Mouse (Mus musculus): ENCODE measurements at regions not wholly inside any gene's neighbourhood (a gene's known extent, or its start where the extent isn't known, plus 50 kb on each side); places are given as distances from the start of the nearest gene placed in this dataset.

GRCm38 (mm10) chr17:45819143-45819542, 85.5 kb upstream of the 1600014C23Rik start:
- DNase-seq: no peak

- no peak for DNase-seq
Observed at GRCm38 (mm10) chr17:45816566-45816965, 82.9 kb upstream of the 1600014C23Rik start.

GRCm38 (mm10) chr17:45815833-45816232, 82.2 kb upstream of the 1600014C23Rik start:
- no peak for DNase-seq

DNA sequence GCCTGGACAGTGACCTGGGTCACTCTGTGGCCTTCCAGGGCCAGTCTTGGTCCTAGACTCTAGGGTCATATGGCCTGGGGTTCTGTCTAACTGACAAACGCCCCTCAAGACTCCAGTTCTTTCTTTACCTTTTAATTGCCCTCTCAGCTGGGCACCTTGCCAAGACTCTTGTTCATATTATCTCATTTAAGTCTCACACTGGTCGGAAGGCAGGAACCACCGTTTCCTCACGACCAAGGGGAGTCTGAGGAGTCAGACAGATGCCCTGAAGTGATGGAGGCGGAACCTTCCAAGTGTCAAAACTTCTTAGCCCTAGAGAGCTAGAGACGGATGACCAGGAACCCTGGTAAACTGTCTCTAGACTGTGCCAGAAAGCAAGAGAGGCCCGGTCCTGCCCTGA, 81.7 kb upstream of the 1600014C23Rik start:
- no peak for DNase-seq

- DNase-seq: no peak
Observed at GRCm38 (mm10) chr17:45814586-45814985, 80.9 kb upstream of the 1600014C23Rik start.

GRCm38 (mm10) chr17:45813956-45814355, 80.3 kb upstream of the 1600014C23Rik start:
- DNase-seq: no peak

GRCm38 (mm10) chr17:45812289-45812955, 78.8 kb upstream of the 1600014C23Rik start:
- DNase-seq: no peak

GRCm38 (mm10) chr17:45811632-45812221, 78.1 kb upstream of the 1600014C23Rik start:
- no peak for DNase-seq

- no peak for DNase-seq
Observed at GRCm38 (mm10) chr17:45809728-45810127, 76.1 kb upstream of the 1600014C23Rik start.

- DNase-seq: no peak
Observed at GRCm38 (mm10) chr17:45808374-45808773, 74.7 kb upstream of the 1600014C23Rik start.

GRCm38 (mm10) chr17:45807452-45807851, 73.8 kb upstream of the 1600014C23Rik start:
- peak; percentile 26 for DNase-seq

DNA sequence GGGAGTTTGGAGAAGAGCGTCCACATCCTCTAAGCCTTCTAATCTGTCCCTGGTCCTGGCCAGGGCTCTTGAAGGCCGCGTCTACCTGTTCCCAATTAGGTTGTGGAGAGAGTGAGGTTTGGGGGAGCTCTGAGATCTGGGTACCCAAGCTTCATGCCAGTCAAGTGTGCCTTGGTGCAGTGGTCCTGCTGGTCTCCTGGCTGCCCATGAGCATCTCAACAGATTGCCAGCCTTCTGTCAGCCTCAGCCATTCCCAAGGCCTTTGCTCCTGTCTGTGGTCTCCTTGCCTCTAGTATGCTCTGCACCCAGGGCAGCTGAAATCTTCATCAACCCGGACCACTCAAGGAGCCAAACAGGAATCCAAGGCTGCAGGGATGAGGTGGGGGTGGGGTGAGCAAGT, 73.2 kb upstream of the 1600014C23Rik start:
- no peak for DNase-seq

GRCm38 (mm10) chr17:45806430-45806829, 72.8 kb upstream of the 1600014C23Rik start:
- no peak for DNase-seq

DNA sequence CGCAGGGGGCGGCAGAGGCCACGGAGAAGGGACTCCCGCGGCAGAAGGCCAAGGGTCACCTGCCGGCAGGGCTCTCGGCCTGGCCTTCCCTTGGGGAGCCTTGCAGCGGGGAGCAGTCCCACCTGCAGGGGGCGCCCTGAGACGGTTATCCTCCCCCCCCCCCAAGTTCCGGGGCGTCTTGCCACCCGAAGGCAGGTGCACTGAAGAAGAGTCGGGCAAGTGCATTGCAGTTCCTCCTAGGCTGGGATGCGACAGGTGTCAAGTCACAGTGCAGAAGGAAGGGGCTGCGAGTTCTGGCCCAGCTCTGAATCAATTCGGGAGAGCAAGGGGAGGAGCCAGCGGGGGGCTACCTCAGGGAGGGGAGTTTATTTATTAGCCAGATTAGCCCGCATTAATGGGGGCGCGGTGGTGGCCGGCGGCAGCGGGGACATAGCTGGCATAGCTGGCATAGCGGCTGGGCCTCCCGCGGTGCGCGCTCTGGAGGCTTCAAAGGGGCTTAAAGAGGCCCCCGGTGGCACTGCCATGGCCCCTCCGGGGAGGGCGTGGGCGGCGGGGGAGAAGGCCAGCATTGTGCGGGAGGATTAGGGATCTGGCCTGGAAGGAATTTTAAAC, 71.9 kb upstream of the 1600014C23Rik start:
- DNase-seq: no peak

- no peak for DNase-seq
Observed at GRCm38 (mm10) chr17:45803331-45803730, 69.7 kb upstream of the 1600014C23Rik start.

- DNase-seq: no peak
Observed at GRCm38 (mm10) chr17:45802439-45802838, 68.8 kb upstream of the 1600014C23Rik start.

GRCm38 (mm10) chr17:45799725-45800124, 66.1 kb upstream of the 1600014C23Rik start:
- no peak for DNase-seq

DNA sequence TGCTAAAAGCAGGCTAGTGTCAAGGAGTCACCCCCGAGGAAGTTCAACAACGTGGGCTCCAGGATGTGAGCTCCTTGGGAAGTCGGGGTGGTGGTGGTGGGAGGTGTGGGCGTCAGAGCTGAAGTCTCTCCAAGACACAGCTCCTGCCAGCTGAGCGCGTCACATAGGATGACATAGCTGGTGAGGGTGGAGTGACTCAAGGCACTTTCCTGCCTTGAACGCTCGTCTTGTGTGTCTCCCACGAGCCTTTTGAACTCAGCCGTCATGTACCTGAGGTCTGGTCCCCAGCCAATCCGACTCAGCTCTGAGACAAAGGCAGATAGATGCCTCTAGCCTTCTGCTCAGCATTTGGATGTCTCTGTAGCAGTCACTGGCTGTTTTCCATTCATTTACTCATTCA, 65.4 kb upstream of the 1600014C23Rik start:
- peak; percentile 40 for DNase-seq

GRCm38 (mm10) chr17:45798456-45798855, 64.8 kb upstream of the 1600014C23Rik start:
- DNase-seq: no peak

- no peak for DNase-seq
Observed at GRCm38 (mm10) chr17:45797121-45797520, 63.5 kb upstream of the 1600014C23Rik start.

GRCm38 (mm10) chr17:45794926-45795325, 61.3 kb upstream of the 1600014C23Rik start:
- no peak for DNase-seq

DNA sequence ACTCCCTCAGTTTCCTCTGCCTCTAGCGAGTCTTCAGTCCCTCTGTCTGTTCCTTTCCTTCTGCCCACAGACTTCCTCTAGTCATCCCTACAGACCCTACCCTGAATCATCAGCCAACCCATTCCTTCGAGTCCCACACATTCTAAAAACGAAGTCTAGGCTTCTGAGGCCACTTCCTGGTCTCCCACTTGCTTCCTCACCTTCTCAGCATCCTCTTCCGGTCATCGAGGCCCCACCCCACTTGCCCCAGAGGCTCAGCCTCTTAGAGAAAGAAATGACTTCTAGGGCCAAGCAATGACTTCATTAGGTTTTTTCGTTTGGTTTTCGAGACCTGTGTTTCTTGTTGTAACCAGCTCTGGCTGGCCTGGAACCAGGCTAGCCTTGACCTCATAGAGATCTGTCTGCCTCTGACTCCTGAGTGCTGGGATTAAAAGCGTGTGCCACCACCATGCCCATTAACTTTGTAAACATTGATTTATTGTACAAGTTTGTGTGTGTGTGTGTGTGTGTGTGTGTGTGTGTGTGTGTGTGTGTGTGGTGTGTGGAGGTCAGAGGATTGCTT, 57.4 kb upstream of the 1600014C23Rik start:
- no peak for DNase-seq

DNA sequence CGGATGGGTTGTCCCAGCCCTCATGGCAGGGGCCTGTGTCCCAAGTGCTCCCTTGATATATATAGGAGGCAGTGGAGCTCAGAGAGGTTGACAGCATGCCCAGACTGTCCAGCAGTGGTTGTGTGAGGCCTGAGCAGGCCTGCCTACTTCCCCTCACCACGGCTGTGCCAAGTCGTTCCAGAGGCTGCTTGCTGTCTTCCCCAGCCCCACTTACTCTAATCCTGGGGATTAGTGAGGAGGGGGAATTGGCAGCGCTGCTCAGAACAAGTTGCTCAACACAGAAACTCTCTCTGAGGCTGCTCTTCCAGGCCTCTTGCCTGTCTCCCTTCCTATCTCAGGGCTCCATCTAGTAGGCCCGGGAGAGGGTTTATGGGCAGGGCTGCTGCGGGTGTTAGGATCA, 56.1 kb upstream of the 1600014C23Rik start:
- no peak for DNase-seq

DNA sequence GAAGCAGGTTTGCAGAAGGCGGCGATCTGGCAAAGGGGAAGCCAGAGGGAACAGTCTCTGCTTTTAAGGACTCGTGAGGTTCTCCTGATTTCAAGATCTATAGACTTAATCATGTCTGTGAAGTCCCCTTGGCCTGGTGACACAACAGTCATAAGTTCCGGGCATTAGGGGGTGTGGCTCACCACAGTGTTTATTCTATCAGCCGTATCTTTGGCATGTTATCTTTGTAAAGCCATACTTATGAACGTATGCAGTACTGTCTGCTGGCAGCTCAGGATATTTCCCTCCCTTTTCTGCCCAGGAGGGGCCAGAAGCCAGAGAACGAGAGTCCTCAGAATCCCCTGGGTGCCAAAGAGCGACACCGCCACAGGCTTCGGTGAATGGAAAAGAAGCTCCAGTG, 51.3 kb upstream of the 1600014C23Rik start:
- no peak for DNase-seq

Measured in right cerebral cortex, postnatal 25 days (tissue).